Mouse (Mus musculus) embryo, embryonic 10 days (tissue): ENCODE measurements around the gene Cnn2.

ENCODE experiments used
- DNase-seq: peaks from one replicate; pipeline ENCODE4 v3.0.0-alpha.2; 2015; ENCODE audit warnings: low spot score

Cnn2 gene

GRCm38 (mm10) chr10:80019471-80020131 lies 31.2 kb downstream of the Cnn2 start:
- peak; percentile 73 for DNase-seq

- DNase-seq, result no peak
These were observed 31.8 kb downstream of the Cnn2 start for GRCm38 (mm10) chr10:80020191-80020590.

- no peak for DNase-seq
These were observed 32.4 kb downstream of the Cnn2 start for GRCm38 (mm10) chr10:80020603-80021319.

GRCm38 (mm10) chr10:80021320-80021641 lies 32.9 kb downstream of the Cnn2 start:
- no peak for DNase-seq

- DNase-seq, result no peak
These were observed 33.8 kb downstream of the Cnn2 start for GRCm38 (mm10) chr10:80022164-80022563.

- DNase-seq, result no peak
These were observed 34.4 kb downstream of the Cnn2 start for GRCm38 (mm10) chr10:80022806-80023205.

GRCm38 (mm10) chr10:80023758-80024157 lies 35.4 kb downstream of the Cnn2 start:
- no peak for DNase-seq

GRCm38 (mm10) chr10:80024229-80025043 lies 36.1 kb downstream of the Cnn2 start:
- no peak for DNase-seq

- DNase-seq, result no peak
These were observed 36.6 kb downstream of the Cnn2 start for GRCm38 (mm10) chr10:80025044-80025347.

- no peak for DNase-seq
These were observed 37.1 kb downstream of the Cnn2 start for GRCm38 (mm10) chr10:80025463-80025862.

- DNase-seq, result peak; percentile 65
These were observed 37.5 kb downstream of the Cnn2 start for GRCm38 (mm10) chr10:80025889-80026288.

- no peak for DNase-seq
These were observed 39.5 kb downstream of the Cnn2 start for GRCm38 (mm10) chr10:80027681-80028520.

- no peak for DNase-seq
These were observed 40.1 kb downstream of the Cnn2 start for GRCm38 (mm10) chr10:80028521-80028846.

- no peak for DNase-seq
These were observed 41.8 kb downstream of the Cnn2 start for GRCm38 (mm10) chr10:80030191-80030590.

GRCm38 (mm10) chr10:80030736-80031135 lies 42.4 kb downstream of the Cnn2 start:
- DNase-seq, result no peak

- no peak for DNase-seq
These were observed 44.6 kb downstream of the Cnn2 start for GRCm38 (mm10) chr10:80032799-80033480.

GRCm38 (mm10) chr10:80033511-80034391 lies 45.4 kb downstream of the Cnn2 start:
- DNase-seq, result peak; percentile 65

GRCm38 (mm10) chr10:80035148-80035547 lies 46.8 kb downstream of the Cnn2 start:
- no peak for DNase-seq

- no peak for DNase-seq
These were observed 47.3 kb downstream of the Cnn2 start for GRCm38 (mm10) chr10:80035686-80036085.

- no peak for DNase-seq
These were observed 48.4 kb downstream of the Cnn2 start for GRCm38 (mm10) chr10:80036832-80037231.

- peak; percentile 98 for DNase-seq
These were observed 51.2 kb downstream of the Cnn2 start, which contains the start of gene Polr2e for GRCm38 (mm10) chr10:80039559-80039979. Gene Polr2e (minus strand): TSS chr10:80039795.
